Comparison of ENCODE assay signal across 9 mouse cellular contexts in genomic region chr14:61756651-61757050, GRCm38 (mm10).
DNase-seq lines count a peak whose midpoint lies in the region; ATAC-seq and TF ChIP-seq lines count a peak whose summit lies in the region.
"Had no signal": no experiment of that assay in that cellular context is flagged by ENCODE, and none has a peak within 500 bp of the region (broad histone marks: within the 10 kb centered on the region; RNA-seq: fewer than 3 reads in every experiment).

No protein-coding gene starts in this region.

- TF ChIP-seq POLR2A in embryonic fibroblast, embryonic 13.5 days (IDR thresholded peaks at IDR 0.05; ENCODE audit: low read depth, low read length) = no peak

- no peaks in the 10 kb centered on the region for H3K9me3 ChIP-seq in kidney, embryonic 16.5 days (ENCODE audit: low read length)
- H3K9me3 ChIP-seq in intestine, embryonic 15.5 days = no peaks in the 10 kb centered on the region
- H3K9me3 ChIP-seq in midbrain, embryonic 16.5 days (replicated peaks; ENCODE audit: control insufficient read depth, low read length, poor library complexity, severe bottlenecking) = no peaks in the 10 kb centered on the region
- H3K9me3 ChIP-seq: G1E had no signal

- peaks cover 10% of the 10 kb centered on the region for H3K4me1 ChIP-seq in kidney, embryonic 16.5 days (ENCODE audit: insufficient read depth, low read length)
- H3K4me1 ChIP-seq in embryonic fibroblast, embryonic 13.5 days (ENCODE audit: control insufficient read depth, insufficient read depth, low read length) = peaks cover 4% of the 10 kb centered on the region; the same call in 1 of the 2 replicates
- no peaks in the 10 kb centered on the region for H3K4me1 ChIP-seq in intestine, embryonic 15.5 days (replicated peaks)
- H3K4me1 ChIP-seq in midbrain, embryonic 16.5 days (ENCODE audit: control insufficient read depth, insufficient read depth, low read length) = peaks cover 5% of the 10 kb centered on the region; the same call in 1 of the 2 replicates

- no peak overlapping the region for H3K27ac ChIP-seq in kidney, embryonic 16.5 days (ENCODE audit: low read length)
- H3K27ac ChIP-seq in embryonic fibroblast, embryonic 13.5 days (ENCODE audit: insufficient read depth, low read length) = peak overlapping the region; percentile 82
- H3K27ac ChIP-seq in intestine, embryonic 15.5 days = 0 out of 2 replicates have a peak overlapping the region, but pooled peaks have one; percentile 1
- H3K27ac ChIP-seq in midbrain, embryonic 16.5 days (ENCODE audit: low read length) = no peak overlapping the region

- no peak overlapping the region for H3K9ac ChIP-seq in kidney, embryonic 16.5 days (replicated peaks; ENCODE audit: low read length)
- H3K9ac ChIP-seq in intestine, embryonic 15.5 days = no peak overlapping the region
- 0 out of 2 replicates have a peak overlapping the region, but pooled peaks have one; percentile 1 for H3K9ac ChIP-seq in midbrain, embryonic 16.5 days (ENCODE audit: low read depth, low read length)

- DNase-seq in kidney, adult 8-10 months = no peak
- no peak for DNase-seq in adrenal gland, adult 8-10 months
- no peak for DNase-seq in urinary bladder, postnatal 4 days (ENCODE audit: low spot score in 2 of 2)
- DNase-seq in spleen, postnatal 10 days (ENCODE audit: low spot score in 2 of 2) = no peak

- 14% methylated on average over 1 of the region's 1 CpGs for WGBS in kidney, embryonic 16.5 days
- WGBS in intestine, embryonic 15.5 days = 20% methylated on average over 1 of the region's 1 CpGs
- 3% methylated on average over 1 of the region's 1 CpGs for WGBS in midbrain, embryonic 16.5 days

- peak overlapping the region; percentile 45; the same call in 1 of the 2 replicates for H3K4me2 ChIP-seq in kidney, embryonic 16.5 days (replicated peaks; ENCODE audit: low read depth, low read length)
- H3K4me2 ChIP-seq in intestine, embryonic 15.5 days (replicated peaks) = peak overlapping the region; percentile 57
- H3K4me2 ChIP-seq in midbrain, embryonic 16.5 days (ENCODE audit: low read length) = peak overlapping the region; percentile 65

- no peak for TF ChIP-seq CTCF in embryonic fibroblast, embryonic 13.5 days (IDR thresholded peaks at IDR 0.05; ENCODE audit: borderline replicate concordance, insufficient read depth, low read length)

- no peaks in the 10 kb centered on the region for H3K36me3 ChIP-seq in kidney, embryonic 16.5 days (ENCODE audit: insufficient read depth, low read length)
- no peaks in the 10 kb centered on the region for H3K36me3 ChIP-seq in intestine, embryonic 15.5 days
- no peaks in the 10 kb centered on the region for H3K36me3 ChIP-seq in midbrain, embryonic 16.5 days (ENCODE audit: control insufficient read depth, insufficient read depth, low read length)
- H3K36me3 ChIP-seq: G1E had no signal

- H3K4me3 ChIP-seq in kidney, embryonic 16.5 days (ENCODE audit: low read length) = no peak overlapping the region
- H3K4me3 ChIP-seq in embryonic fibroblast, embryonic 13.5 days (ENCODE audit: insufficient read depth, low read length) = no peak overlapping the region
- H3K4me3 ChIP-seq in intestine, embryonic 15.5 days (replicated peaks) = no peak overlapping the region
- H3K4me3 ChIP-seq in midbrain, embryonic 16.5 days (ENCODE audit: low read depth, low read length) = no peak overlapping the region

- ATAC-seq in kidney, embryonic 16.5 days (ENCODE audit: low FRiP score, low TSS enrichment) = no peak
- no peak for ATAC-seq in intestine, embryonic 15.5 days
- ATAC-seq in midbrain, embryonic 16.5 days = no peak

- no peaks in the 10 kb centered on the region for H3K27me3 ChIP-seq in kidney, embryonic 16.5 days (ENCODE audit: insufficient read depth, low read length)
- no peaks in the 10 kb centered on the region for H3K27me3 ChIP-seq in intestine, embryonic 15.5 days (replicated peaks)
- no peaks in the 10 kb centered on the region for H3K27me3 ChIP-seq in midbrain, embryonic 16.5 days (ENCODE audit: control insufficient read depth, insufficient read depth, low read depth, low read length)

Comparison
In these comparisons a context has a peak if more than half of its experiments do, and no peak if none do; other contexts are left out.
1. H3K27ac ChIP-seq: peak in embryonic fibroblast, embryonic 13.5 days (single experiment) and intestine, embryonic 15.5 days (single experiment); none in kidney, embryonic 16.5 days (single experiment) and midbrain, embryonic 16.5 days (single experiment).
2. Peak in every context shown above with its lines, with median percentiles within 50 percentile points of each other: H3K4me2 ChIP-seq.